Mouse (Mus musculus) gastrocnemius, adult 2 months (tissue): ENCODE results near the gene Nfic. TPM values are rescaled to one million over a fixed set of nuclear protein-coding genes. Genes with fewer than 3 reads are reported as not detected.

Experiments
- DNase-seq: peaks from one replicate; pipeline ENCODE4 v3.0.0; 2022
- H3K27ac ChIP-seq: fragments of 200-600 bp; 2 replicates; pipeline ENCODE4 v1.8.1; 2022; ENCODE audit warnings: mild to moderate bottlenecking
- H3K4me3 ChIP-seq: fragments of 200-600 bp; 2 replicates; pipeline ENCODE4 v1.8.1; 2022; ENCODE audit warnings: mild to moderate bottlenecking, moderate library complexity
- CTCF ChIP-seq: fragments of 200-600 bp; IDR thresholded peaks from 2 replicates; pipeline ENCODE4 v1.8.1; 2022; ENCODE audit warnings: antibody characterized with exemption, mild to moderate bottlenecking, moderate library complexity
- intact Hi-C: fragments of 180-260 bp; cut with DNase I; formaldehyde crosslinking; loops from one replicate; pipeline ENCODE4 v1.15.1; 2025
- total RNA-seq, 2 experiments: library from RNA; stranded (reverse); gene quantifications; 2 replicates each; pipeline ENCODE4 v1.2.3; 2021

Gene Nfic
- total RNA-seq, 2 experiments from 2014 or later = 207 to 215 TPM

GRCm38 (mm10) chr10:81482533-81482889 lies 27.1 kb upstream of the Nfic start, which contains the start of gene Celf5:
Celf5 (minus strand) TSS chr10:81482709.
- peak within 1 kb of the TSS; percentile 78 for H3K4me3 ChIP-seq
- intact Hi-C loops = no loop called here
- peak within 1 kb of the TSS; percentile 49; the same call in 1 of the 2 replicates for H3K27ac ChIP-seq
- DNase-seq = peak; percentile 66
- peak; percentile 90 for TF ChIP-seq CTCF

GRCm38 (mm10) chr10:81481605-81482532 lies 26.4 kb upstream of the Nfic start:
- DNase-seq = no peak
- Histone ChIP-seq H3K4me3 (peak overlapping the region; percentile 78), H3K27ac (peak overlapping the region; percentile 49; the same call in 1 of the 2 replicates)
- intact Hi-C loops = no loop called here
- TF ChIP-seq CTCF = no peak

GRCm38 (mm10) chr10:81474461-81474860 lies 19.0 kb upstream of the Nfic start:
- no peak overlapping the region for H3K4me3 ChIP-seq
- DNase-seq = no peak
- no peak overlapping the region for H3K27ac ChIP-seq
- intact Hi-C loops = no loop called here
- TF ChIP-seq CTCF = no peak

GRCm38 (mm10) chr10:81473003-81473451 lies 17.6 kb upstream of the Nfic start:
- TF ChIP-seq CTCF = no peak
- intact Hi-C loops = no loop called here
- no peak overlapping the region for H3K4me3 ChIP-seq
- no peak overlapping the region for H3K27ac ChIP-seq
- no peak for DNase-seq

- no peak for TF ChIP-seq CTCF
- H3K4me3 ChIP-seq = no peak overlapping the region
- H3K27ac ChIP-seq = no peak overlapping the region
- DNase-seq = peak; percentile 8
- intact Hi-C loops = no loop called here
Observed at GRCm38 (mm10) chr10:81472403-81473002, 17.1 kb upstream of the Nfic start.

- H3K27ac ChIP-seq = no peak overlapping the region
- TF ChIP-seq CTCF = no peak
- intact Hi-C loops = no loop called here
- peak; percentile 18 for DNase-seq
- H3K4me3 ChIP-seq = no peak overlapping the region
Observed at GRCm38 (mm10) chr10:81470454-81470853, 15.0 kb upstream of the Nfic start.

GRCm38 (mm10) chr10:81469253-81469652 lies 13.8 kb upstream of the Nfic start:
- intact Hi-C loops = no loop called here
- TF ChIP-seq CTCF = no peak
- no peak overlapping the region for H3K4me3 ChIP-seq
- H3K27ac ChIP-seq = no peak overlapping the region
- peak; percentile 11 for DNase-seq

- H3K27ac ChIP-seq = no peak overlapping the region
- DNase-seq = peak; percentile 13
- no peak overlapping the region for H3K4me3 ChIP-seq
- intact Hi-C loops = no loop called here
- no peak for TF ChIP-seq CTCF
Observed at GRCm38 (mm10) chr10:81467670-81468235, 12.3 kb upstream of the Nfic start.

- TF ChIP-seq CTCF = no peak
- H3K4me3 ChIP-seq = no peak overlapping the region
- DNase-seq = peak; percentile 14
- intact Hi-C loops = no loop called here
- no peak overlapping the region for H3K27ac ChIP-seq
Observed at GRCm38 (mm10) chr10:81466881-81467280, 11.4 kb upstream of the Nfic start.

GRCm38 (mm10) chr10:81466066-81466465 lies 10.6 kb upstream of the Nfic start:
- TF ChIP-seq CTCF = no peak
- Histone ChIP-seq H3K27ac (no peak overlapping the region), H3K4me3 (no peak overlapping the region)
- peak; percentile 8 for DNase-seq
- intact Hi-C loops = no loop called here

GRCm38 (mm10) chr10:81465265-81465645 lies 9.8 kb upstream of the Nfic start:
- Histone ChIP-seq H3K4me3 (no peak overlapping the region), H3K27ac (no peak overlapping the region)
- no peak for TF ChIP-seq CTCF
- DNase-seq = peak; percentile 14
- intact Hi-C loops = no loop called here

- DNase-seq = peak; percentile 73
- H3K4me3 ChIP-seq = peak overlapping the region; percentile 57
- intact Hi-C loops = no loop called here
Observed at GRCm38 (mm10) chr10:81464405-81465264, 9.2 kb upstream of the Nfic start.

More at GRCm38 (mm10) chr10:81464405-81465264, 9.2 kb upstream of the Nfic start:
- no peak overlapping the region for H3K27ac ChIP-seq
- TF ChIP-seq CTCF = no peak
